Mouse (Mus musculus) forebrain, embryonic 15.5 days (tissue): ENCODE data around the gene Klhl29. TPM values are rescaled to one million over a fixed set of nuclear protein-coding genes. Genes with fewer than 3 reads are reported as not detected.

Source experiments
- ATAC-seq: fragments of 200-750 bp; cut with Nextera tagmentation; replicated peaks from 2 replicates; pipeline ENCODE4 v1.8.0; 2017; ENCODE audit warnings: mild to moderate bottlenecking, moderate TSS enrichment, moderate library complexity
- H3K27ac ChIP-seq: fragments of 300-500 bp; sonication (generic); replicated peaks from 2 replicates; pipeline ENCODE4 v1.5.1; 2015; ENCODE audit warnings: mild to moderate bottlenecking, inconsistent platforms
- H3K27me3 ChIP-seq: fragments of 300-500 bp; sonication (generic); 2 replicates; pipeline ENCODE4 v1.6.1; 2015; ENCODE audit warnings: inconsistent platforms
- H3K36me3 ChIP-seq: fragments of 300-500 bp; sonication (generic); 2 replicates; pipeline ENCODE4 v1.6.1; 2015; ENCODE audit warnings: mild to moderate bottlenecking, inconsistent platforms
- H3K4me1 ChIP-seq: fragments of 300-500 bp; sonication (generic); 2 replicates; pipeline ENCODE4 v1.6.1; 2015; ENCODE audit warnings: inconsistent platforms
- H3K4me2 ChIP-seq: fragments of 300-500 bp; sonication (generic); replicated peaks from 2 replicates; pipeline ENCODE4 v1.6.1; 2015; ENCODE audit warnings: mild to moderate bottlenecking, inconsistent platforms
- H3K4me3 ChIP-seq: fragments of 300-500 bp; sonication (generic); 2 replicates; pipeline ENCODE4 v1.5.1; 2015; ENCODE audit warnings: mild to moderate bottlenecking, inconsistent platforms
- H3K9ac ChIP-seq: fragments of 300-500 bp; sonication (generic); replicated peaks from 2 replicates; pipeline ENCODE4 v1.6.1; 2015; ENCODE audit warnings: mild to moderate bottlenecking, inconsistent platforms
- H3K9me3 ChIP-seq: fragments of 300-500 bp; sonication (generic); 2 replicates; pipeline ENCODE4 v1.6.1; 2016; ENCODE audit warnings: inconsistent platforms
- WGBS: fragments of 180-500 bp; shearing (Covaris S2); methylation state at CpG from one replicate; pipeline ENCODE4 v1.1.7; 2015; ENCODE audit warnings: mixed read lengths; 5-methylcytosine and 5-hydroxymethylcytosine counted together
- polyA plus RNA-seq: library from polyadenylated mRNA; unstranded; fragments of >200 nt; fragmentation: Nextera tagmentation; extraction: Ambion mirVana; gene quantifications from 2 replicates; pipeline ENCODE4 v1.2.1, GENCODE M21; 2015

Gene Klhl29
- polyA plus RNA-seq, 1 experiment from 2014 or later, result 6.5 TPM

DNA sequence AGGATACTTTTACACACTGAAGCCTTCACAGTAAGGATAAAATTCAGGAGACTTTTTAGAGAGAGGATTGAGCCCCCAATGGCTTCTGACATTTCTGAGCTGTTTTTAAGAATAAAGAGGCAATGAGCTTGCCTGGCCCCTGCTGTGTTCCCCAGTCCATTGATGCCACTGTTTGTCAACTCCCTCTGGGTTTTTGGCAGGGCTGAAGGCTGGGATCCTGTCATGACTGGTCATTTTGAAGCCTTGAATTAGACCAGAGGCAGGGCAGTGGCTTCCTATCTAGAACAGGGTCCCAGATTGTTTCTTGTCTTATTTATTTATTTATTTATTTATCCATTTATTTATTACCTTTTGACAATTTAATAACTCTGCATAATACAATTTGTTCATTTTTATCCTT, 6.2 kb upstream of the Klhl29 start:
- H3K36me3 ChIP-seq, result no peaks in the 10 kb centered on the region
- no peak for ATAC-seq
- no peak overlapping the region for H3K4me2 ChIP-seq
- H3K27me3 ChIP-seq, result no peaks in the 10 kb centered on the region
- no peak overlapping the region for H3K27ac ChIP-seq
- no peak overlapping the region for H3K9ac ChIP-seq
- no peaks in the 10 kb centered on the region for H3K9me3 ChIP-seq
- 0 out of 2 replicates have a peak, but pooled peaks cover 6% of the 10 kb centered on the region for H3K4me1 ChIP-seq
- no peak overlapping the region for H3K4me3 ChIP-seq

GRCm38 (mm10) chr12:5374684-5375615, 532 bp downstream of the Klhl29 start:
- H3K36me3 ChIP-seq, result no peaks in the 10 kb centered on the region
- ATAC-seq, result peak; percentile 78
- under 1% methylated on average over 80 of the region's 84 CpGs for WGBS
- peak overlapping the region; percentile 92 for H3K27ac ChIP-seq
- no peaks in the 10 kb centered on the region for H3K27me3 ChIP-seq
- H3K4me3 ChIP-seq, result peak overlapping the region; percentile 83
- H3K4me2 ChIP-seq, result peak overlapping the region; percentile 83
- peak overlapping the region; percentile 90 for H3K9ac ChIP-seq
- H3K9me3 ChIP-seq, result no peaks in the 10 kb centered on the region
- peaks cover 31% of the 10 kb centered on the region for H3K4me1 ChIP-seq

GRCm38 (mm10) chr12:5374196-5374683, 1.2 kb downstream of the Klhl29 start:
- Histone ChIP-seq H3K9ac (peak overlapping the region; percentile 90), H3K4me1 (peaks cover 31% of the 10 kb centered on the region), H3K36me3 (no peaks in the 10 kb centered on the region), H3K4me3 (peak overlapping the region; percentile 83), H3K9me3 (no peaks in the 10 kb centered on the region), H3K27ac (peak overlapping the region; percentile 92), H3K4me2 (peak overlapping the region; percentile 83), H3K27me3 (no peaks in the 10 kb centered on the region)
- under 1% methylated on average over 31 of the region's 31 CpGs for WGBS
- ATAC-seq, result no peak

DNA sequence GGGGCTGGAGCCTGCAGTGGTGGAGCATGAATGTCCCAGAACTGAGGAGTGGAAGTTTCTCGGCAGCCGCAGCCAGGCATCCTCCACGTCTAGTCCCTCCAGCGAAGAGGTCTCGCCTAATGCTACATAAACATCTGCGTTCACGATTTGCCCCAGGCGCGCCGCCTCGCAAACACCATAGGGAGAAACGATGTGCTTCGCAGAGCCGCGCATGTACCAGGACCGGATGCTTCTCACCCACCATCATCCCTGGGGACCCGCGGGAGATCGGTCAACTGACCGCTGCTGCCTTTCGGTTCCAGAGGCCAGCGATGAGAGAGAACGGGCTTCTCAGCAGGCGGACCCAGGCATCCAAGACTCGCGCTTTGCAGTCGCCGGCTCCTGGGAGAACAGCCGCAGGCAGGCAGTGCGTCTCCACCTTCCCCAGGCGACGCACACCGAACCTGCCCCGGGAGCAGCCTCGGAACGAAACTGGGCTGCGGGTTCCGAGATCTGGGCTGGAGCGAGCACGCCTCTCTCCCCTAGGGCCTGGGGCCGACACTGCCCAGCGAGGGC, 1.8 kb downstream of the Klhl29 start:
- 0% methylated on average over 42 of the region's 42 CpGs for WGBS
- no peak for ATAC-seq
- Histone ChIP-seq H3K4me1 (peaks cover 31% of the 10 kb centered on the region), H3K4me2 (peak overlapping the region; percentile 83), H3K9ac (peak overlapping the region; percentile 90), H3K4me3 (peak overlapping the region; percentile 83), H3K9me3 (no peaks in the 10 kb centered on the region), H3K36me3 (no peaks in the 10 kb centered on the region), H3K27ac (peak overlapping the region; percentile 92), H3K27me3 (no peaks in the 10 kb centered on the region)

- no peak for ATAC-seq
- Histone ChIP-seq H3K4me3 (no peak overlapping the region), H3K9ac (no peak overlapping the region), H3K27ac (no peak overlapping the region), H3K36me3 (no peaks in the 10 kb centered on the region), H3K9me3 (no peaks in the 10 kb centered on the region), H3K4me2 (no peak overlapping the region), H3K4me1 (peaks cover 24% of the 10 kb centered on the region), H3K27me3 (no peaks in the 10 kb centered on the region)
- WGBS, result 92% methylated on average over 4 of the region's 4 CpGs
Measured at GRCm38 (mm10) chr12:5369396-5369795, 6.1 kb downstream of the Klhl29 start.

- ATAC-seq, result no peak
- 90% methylated on average over 3 of the region's 3 CpGs for WGBS
- H3K9me3 ChIP-seq, result no peaks in the 10 kb centered on the region
- H3K27me3 ChIP-seq, result no peaks in the 10 kb centered on the region
- no peak overlapping the region for H3K27ac ChIP-seq
- H3K4me3 ChIP-seq, result no peak overlapping the region
- no peaks in the 10 kb centered on the region for H3K36me3 ChIP-seq
- H3K9ac ChIP-seq, result no peak overlapping the region
- no peak overlapping the region for H3K4me2 ChIP-seq
- peaks cover 9% of the 10 kb centered on the region; the same call in 1 of the 2 replicates for H3K4me1 ChIP-seq
Measured at GRCm38 (mm10) chr12:5364836-5365235, 10.6 kb downstream of the Klhl29 start.

- no peak for ATAC-seq
- no peak overlapping the region for H3K9ac ChIP-seq
- H3K4me1 ChIP-seq, result peaks cover 17% of the 10 kb centered on the region
- H3K4me2 ChIP-seq, result no peak overlapping the region
- H3K27me3 ChIP-seq, result no peaks in the 10 kb centered on the region
- H3K4me3 ChIP-seq, result no peak overlapping the region
- WGBS, result 65% methylated on average over 17 of the region's 17 CpGs
- no peaks in the 10 kb centered on the region for H3K36me3 ChIP-seq
- no peaks in the 10 kb centered on the region for H3K9me3 ChIP-seq
- no peak overlapping the region for H3K27ac ChIP-seq
Measured at GRCm38 (mm10) chr12:5363961-5364634, 11.4 kb downstream of the Klhl29 start.

GRCm38 (mm10) chr12:5359065-5359464, 16.4 kb downstream of the Klhl29 start:
- peak; percentile 51 for ATAC-seq

DNA sequence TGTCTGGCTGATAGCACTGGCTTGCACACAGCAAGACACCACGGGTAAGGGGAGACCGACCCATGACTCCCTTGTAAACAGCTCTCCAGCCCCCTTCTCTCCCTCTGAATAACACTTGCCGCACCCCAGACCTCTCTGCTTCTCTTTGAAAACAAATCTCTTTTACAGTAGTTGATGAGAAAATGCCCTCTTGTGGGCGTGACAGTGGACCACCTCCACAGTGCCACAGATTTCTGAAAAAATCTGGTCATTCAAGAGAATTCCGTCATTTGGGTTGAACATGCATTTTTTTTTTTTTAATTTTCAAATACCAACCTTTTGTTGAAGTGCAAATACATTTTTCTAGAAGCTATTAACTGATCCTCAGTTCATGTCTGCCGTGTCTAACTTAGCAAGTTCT, 17.0 kb downstream of the Klhl29 start:
- no peak overlapping the region for H3K9ac ChIP-seq
- no peak overlapping the region for H3K4me2 ChIP-seq
- peak overlapping the region; percentile 75 for H3K27ac ChIP-seq
- H3K9me3 ChIP-seq, result no peaks in the 10 kb centered on the region
- no peak overlapping the region for H3K4me3 ChIP-seq
- 0 out of 2 replicates have a peak, but pooled peaks have one; percentile 28 for ATAC-seq
- H3K36me3 ChIP-seq, result no peaks in the 10 kb centered on the region
- H3K27me3 ChIP-seq, result no peaks in the 10 kb centered on the region
- H3K4me1 ChIP-seq, result peaks cover 34% of the 10 kb centered on the region
- WGBS, result 23% methylated on average over 6 of the region's 6 CpGs

More at GRCm38 (mm10) chr12:5359065-5359464, 16.4 kb downstream of the Klhl29 start:
- Histone ChIP-seq H3K4me1 (peaks cover 37% of the 10 kb centered on the region), H3K27ac (peak overlapping the region; percentile 75), H3K4me2 (no peak overlapping the region), H3K36me3 (no peaks in the 10 kb centered on the region), H3K9me3 (no peaks in the 10 kb centered on the region), H3K9ac (no peak overlapping the region), H3K27me3 (no peaks in the 10 kb centered on the region), H3K4me3 (no peak overlapping the region)
- WGBS, result 17% methylated on average over 5 of the region's 5 CpGs

DNA sequence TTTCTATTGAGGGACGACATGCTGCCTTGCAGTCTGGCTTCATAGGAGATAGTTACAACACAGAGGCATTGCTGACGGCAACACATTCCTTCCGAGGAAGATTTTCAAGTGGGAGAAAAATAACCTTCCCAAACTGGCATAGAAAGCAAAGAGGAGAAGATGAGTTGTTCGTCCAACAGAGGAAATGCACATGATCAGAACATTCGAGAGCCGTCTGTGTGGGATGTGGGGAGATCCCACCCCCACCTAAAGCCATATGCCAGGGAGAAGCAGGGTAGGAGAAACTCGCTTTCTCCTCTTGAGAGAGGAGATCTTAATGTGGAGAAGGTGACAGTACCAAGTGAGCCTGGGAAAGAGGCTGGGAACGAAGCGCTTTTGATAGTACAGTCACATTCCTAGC, 22.1 kb downstream of the Klhl29 start:
- 88% methylated on average over 9 of the region's 9 CpGs for WGBS
- Histone ChIP-seq H3K9me3 (no peaks in the 10 kb centered on the region), H3K27me3 (no peaks in the 10 kb centered on the region), H3K36me3 (no peaks in the 10 kb centered on the region), H3K9ac (no peak overlapping the region), H3K4me3 (no peak overlapping the region), H3K4me1 (peaks cover 18% of the 10 kb centered on the region), H3K27ac (no peak overlapping the region), H3K4me2 (no peak overlapping the region)
- ATAC-seq, result no peak

DNA sequence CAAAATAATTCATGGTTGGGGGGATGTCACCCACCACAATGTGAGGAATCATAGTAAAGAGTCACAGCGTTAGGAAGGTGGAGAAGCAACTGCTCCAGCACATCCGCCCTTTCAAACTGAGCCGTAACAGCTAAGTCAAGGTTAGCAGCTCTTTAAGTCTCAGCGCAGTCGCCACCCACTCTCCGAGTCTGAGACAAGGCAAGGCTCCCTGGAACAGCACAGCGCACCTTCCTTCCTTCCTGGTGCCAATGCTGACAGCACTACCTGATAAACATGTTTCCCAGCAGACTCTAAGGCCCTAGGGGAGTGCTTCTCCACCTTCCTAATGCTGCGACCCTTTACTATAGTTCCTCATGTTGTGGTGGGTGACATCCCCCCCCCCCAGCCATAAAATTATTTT, 22.7 kb downstream of the Klhl29 start:
- Histone ChIP-seq H3K27me3 (no peaks in the 10 kb centered on the region), H3K9me3 (no peaks in the 10 kb centered on the region), H3K4me3 (no peak overlapping the region), H3K4me1 (peaks cover 18% of the 10 kb centered on the region), H3K36me3 (no peaks in the 10 kb centered on the region), H3K4me2 (no peak overlapping the region), H3K27ac (no peak overlapping the region), H3K9ac (no peak overlapping the region)
- 94% methylated on average over 8 of the region's 8 CpGs for WGBS
- ATAC-seq, result no peak
